Mouse (Mus musculus) ES-Bruce4 (cell line): ENCODE results near the gene Tmprss6. TPM values are rescaled to one million over a fixed set of nuclear protein-coding genes. Genes with fewer than 3 reads are reported as not detected.

Source experiments
- H3K27ac ChIP-seq: 2 replicates; pipeline ENCODE4 v1.5.1; 2012; ENCODE audit warnings: low read length, inconsistent platforms; ENCODE audit not compliant: insufficient read depth
- H3K27me3 ChIP-seq: 2 replicates; pipeline ENCODE4 v1.6.1; 2012; ENCODE audit warnings: mild to moderate bottlenecking, low read length, inconsistent platforms; ENCODE audit not compliant: control insufficient read depth, poor library complexity, insufficient read depth, severe bottlenecking
- H3K36me3 ChIP-seq: 2 replicates; pipeline ENCODE4 v1.6.1; 2012; ENCODE audit warnings: inconsistent platforms, mild to moderate bottlenecking, low read length, moderate library complexity; ENCODE audit not compliant: control insufficient read depth, poor library complexity, insufficient read depth, severe bottlenecking
- H3K4me1 ChIP-seq: one replicate; pipeline ENCODE4 v1.8.1; 2011; ENCODE audit warnings: low read length; ENCODE audit not compliant: control insufficient read depth, insufficient read depth
- H3K4me3 ChIP-seq: 2 replicates; pipeline ENCODE4 v1.5.1; 2011; ENCODE audit warnings: low read depth, mild to moderate bottlenecking, low read length
- H3K9ac ChIP-seq: 2 replicates; pipeline ENCODE4 v1.6.1; 2012; ENCODE audit warnings: low read depth, mild to moderate bottlenecking, inconsistent platforms; ENCODE audit not compliant: poor library complexity, severe bottlenecking
- H3K9me3 ChIP-seq: replicated peaks from 2 replicates; pipeline ENCODE4 v1.6.1; 2012; ENCODE audit warnings: mild to moderate bottlenecking, low read length, inconsistent platforms; ENCODE audit not compliant: control insufficient read depth, poor library complexity, insufficient read depth, severe bottlenecking
- CTCF ChIP-seq: IDR thresholded peaks from one replicate; pipeline ENCODE4 v1.8.1; 2011; ENCODE audit warnings: low read depth, low read length
- EP300 ChIP-seq: IDR thresholded peaks from 2 replicates; pipeline ENCODE4 v1.6.1; 2011; ENCODE audit warnings: low read depth, low read length; ENCODE audit not compliant: insufficient read depth
- POLR2A ChIP-seq: IDR thresholded peaks from one replicate; pipeline ENCODE4 v1.8.1; 2011; ENCODE audit warnings: low read length; ENCODE audit not compliant: insufficient read depth
- polyA plus RNA-seq: library from polyadenylated mRNA; stranded (reverse); fragments of >200 nt; gene quantifications from 2 replicates; pipeline ENCODE4 v1.2.4, GENCODE M21; 2011; ENCODE audit warnings: low read depth; ENCODE audit not compliant: missing spikeins, insufficient read depth, insufficient read length

Tmprss6 gene
- polyA plus RNA-seq, 1 experiment, result 0.70 TPM

DNA sequence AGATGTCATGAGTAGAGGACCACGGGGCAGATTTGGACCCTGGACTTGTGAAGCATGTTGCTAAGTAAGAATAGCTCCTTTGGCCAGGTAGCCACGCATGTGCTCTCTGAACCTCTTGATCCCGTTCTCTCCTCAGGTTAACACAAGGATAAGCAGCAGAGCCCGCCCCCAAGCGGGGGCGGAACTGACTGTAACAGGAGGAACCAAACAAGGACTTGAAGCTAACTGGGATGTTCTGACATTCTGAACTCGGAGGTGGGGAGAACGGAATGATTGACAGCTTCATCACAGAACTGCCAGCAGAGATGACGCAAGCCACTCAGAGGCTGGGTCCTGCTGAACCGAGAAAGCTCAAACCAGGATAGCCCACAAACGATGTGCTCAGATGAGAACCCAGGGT, 43.9 kb downstream of the Tmprss6 start:
- Histone ChIP-seq H3K9me3 (no peaks in the 10 kb centered on the region), H3K4me1 (peaks cover 2% of the 10 kb centered on the region), H3K9ac (no peak overlapping the region), H3K36me3 (no peaks in the 10 kb centered on the region), H3K27ac (no peak overlapping the region), H3K27me3 (no peaks in the 10 kb centered on the region), H3K4me3 (no peak overlapping the region)
- TF ChIP-seq EP300 (no peak), POLR2A (no peak), CTCF (no peak)

DNA sequence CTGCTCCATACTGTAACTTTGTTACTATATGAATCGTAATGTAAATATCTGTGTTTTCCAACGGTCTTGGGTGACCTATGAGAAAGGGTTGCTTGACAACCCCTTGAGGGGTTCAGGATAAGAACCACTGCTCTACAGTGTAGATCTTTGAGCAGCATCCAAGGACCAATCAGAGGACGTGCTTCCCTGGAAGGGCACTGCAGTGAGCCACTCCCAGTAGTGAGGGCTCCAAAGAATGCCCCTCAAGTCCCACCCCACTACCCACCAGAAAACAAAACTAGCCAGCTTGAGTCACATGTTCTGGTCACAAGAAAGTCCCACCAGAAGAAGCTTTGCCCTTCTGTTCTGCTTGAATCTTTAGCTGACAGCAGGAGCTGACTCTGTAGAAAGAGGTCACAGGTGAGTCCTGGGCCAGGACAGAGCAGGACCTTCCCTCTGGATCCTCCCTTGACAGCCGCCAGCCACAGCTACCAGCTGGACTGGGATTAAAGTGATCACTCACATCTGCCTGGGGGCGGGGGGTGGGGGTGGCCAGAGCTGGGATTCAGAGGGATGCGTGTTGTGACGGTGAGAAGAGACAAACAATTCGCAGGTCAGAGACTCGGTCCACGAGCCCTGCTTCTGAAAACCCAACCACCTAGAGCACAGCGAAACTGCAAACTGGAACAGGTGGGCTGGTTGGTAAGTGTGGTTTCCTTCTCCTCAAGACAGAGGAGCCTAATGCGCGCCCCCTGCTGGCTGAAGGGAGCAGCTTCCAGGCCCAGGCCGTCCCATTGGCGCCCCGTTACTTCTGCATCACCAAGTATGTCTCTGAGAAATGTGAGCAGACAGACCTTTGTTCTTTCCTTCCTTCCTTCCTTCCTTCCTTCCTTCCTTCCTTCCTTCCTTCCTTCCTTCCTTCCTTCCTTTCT, 46.1 kb downstream of the Tmprss6 start:
- Histone ChIP-seq H3K36me3 (no peaks in the 10 kb centered on the region), H3K27me3 (no peaks in the 10 kb centered on the region), H3K27ac (no peak overlapping the region), H3K4me1 (no peaks in the 10 kb centered on the region), H3K4me3 (0 out of 2 replicates have a peak overlapping the region, but pooled peaks have one; percentile 9), H3K9me3 (no peaks in the 10 kb centered on the region), H3K9ac (no peak overlapping the region)
- TF ChIP-seq CTCF, result peak; percentile 87
- no peak for TF ChIP-seq EP300
- no peak for TF ChIP-seq POLR2A

DNA sequence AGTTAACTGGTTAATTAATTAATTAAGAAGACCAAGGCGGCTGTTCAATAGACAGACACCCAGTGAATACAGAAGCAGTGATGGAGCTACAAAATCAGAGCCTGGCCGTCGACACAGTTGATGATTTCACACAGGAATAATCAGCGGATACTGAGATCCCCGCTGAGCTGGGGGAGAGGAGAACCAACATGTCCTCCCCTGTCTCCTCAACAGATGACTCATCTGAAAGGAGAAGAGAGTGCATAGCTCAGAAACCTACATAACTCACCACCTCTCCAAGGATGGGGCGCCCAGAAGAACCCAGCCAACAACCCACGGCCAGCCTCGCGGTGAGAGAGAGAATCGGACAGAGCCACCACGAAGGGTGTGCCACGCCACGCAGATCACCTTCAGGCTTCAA, 48.0 kb downstream of the Tmprss6 start:
- Histone ChIP-seq H3K4me1 (no peaks in the 10 kb centered on the region), H3K27me3 (no peaks in the 10 kb centered on the region), H3K36me3 (no peaks in the 10 kb centered on the region), H3K9me3 (no peaks in the 10 kb centered on the region), H3K27ac (no peak overlapping the region), H3K4me3 (no peak overlapping the region), H3K9ac (no peak overlapping the region)
- TF ChIP-seq EP300 (no peak), POLR2A (no peak), CTCF (no peak)

DNA sequence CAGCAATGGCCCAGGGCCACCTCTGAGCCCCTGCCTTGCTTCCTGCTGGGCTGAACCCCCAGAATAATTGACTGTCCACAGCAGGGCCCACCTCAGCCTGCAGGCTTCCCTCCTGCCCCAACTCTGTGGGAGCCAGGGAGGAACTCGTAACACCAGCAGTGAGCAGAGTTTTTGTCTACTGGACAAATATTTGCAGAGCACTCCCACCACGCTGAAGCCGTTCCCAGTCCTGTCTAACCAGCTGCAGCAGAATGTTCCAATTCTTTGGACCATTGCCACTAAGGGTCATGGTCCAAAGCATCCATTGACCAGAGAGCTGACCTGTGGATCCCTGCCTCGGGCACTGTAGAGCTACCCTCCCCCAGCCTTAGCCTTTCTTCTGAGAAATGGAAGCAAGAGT, 51.5 kb downstream of the Tmprss6 start:
- no peak overlapping the region for H3K27ac ChIP-seq
- no peaks in the 10 kb centered on the region for H3K27me3 ChIP-seq
- no peaks in the 10 kb centered on the region for H3K4me1 ChIP-seq
- no peaks in the 10 kb centered on the region for H3K9me3 ChIP-seq
- TF ChIP-seq CTCF, result no peak
- TF ChIP-seq EP300, result no peak
- TF ChIP-seq POLR2A, result no peak
- H3K9ac ChIP-seq, result no peak overlapping the region
- no peak overlapping the region for H3K4me3 ChIP-seq
- H3K36me3 ChIP-seq, result no peaks in the 10 kb centered on the region

DNA sequence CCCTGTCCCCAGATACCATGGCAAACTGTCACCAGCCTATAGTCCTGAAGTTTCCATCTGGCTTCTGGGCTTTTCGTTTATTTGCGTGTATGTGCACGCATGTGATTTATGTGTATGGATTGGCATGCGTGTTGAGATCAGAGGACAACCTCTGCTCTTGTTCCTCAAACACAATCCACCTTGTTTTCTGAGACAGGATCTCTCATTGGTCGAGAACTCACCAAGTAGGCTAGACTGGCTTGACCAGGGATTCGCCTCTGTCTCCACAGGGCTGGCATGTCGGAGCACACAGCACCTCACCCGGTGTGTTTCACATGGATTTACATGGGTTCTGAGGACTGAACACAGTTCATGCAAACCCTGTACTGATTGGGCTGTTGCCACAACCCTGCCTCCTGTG, 54.3 kb downstream of the Tmprss6 start:
- no peaks in the 10 kb centered on the region for H3K9me3 ChIP-seq
- no peak overlapping the region for H3K4me3 ChIP-seq
- H3K27me3 ChIP-seq, result no peaks in the 10 kb centered on the region
- TF ChIP-seq EP300, result no peak
- TF ChIP-seq CTCF, result no peak
- no peak for TF ChIP-seq POLR2A
- no peaks in the 10 kb centered on the region for H3K4me1 ChIP-seq
- no peak overlapping the region for H3K9ac ChIP-seq
- H3K27ac ChIP-seq, result no peak overlapping the region
- H3K36me3 ChIP-seq, result no peaks in the 10 kb centered on the region

- Histone ChIP-seq H3K27me3 (no peaks in the 10 kb centered on the region), H3K4me1 (no peaks in the 10 kb centered on the region), H3K4me3 (no peak overlapping the region), H3K36me3 (no peaks in the 10 kb centered on the region), H3K9me3 (no peaks in the 10 kb centered on the region), H3K9ac (no peak overlapping the region), H3K27ac (no peak overlapping the region)
- TF ChIP-seq EP300 (no peak), CTCF (no peak), POLR2A (no peak)
Measured at GRCm38 (mm10) chr15:78413719-78414117, 54.7 kb downstream of the Tmprss6 start.
